Mouse (Mus musculus) telencephalon, adult 2 months (tissue): ENCODE results near the gene Mrpl37.

ENCODE experiments used
- DNase-seq: peaks from one replicate; pipeline ENCODE4 v3.0.0-alpha.2; 2011; ENCODE audit warnings: low read depth, low spot score

Gene Mrpl37

DNA sequence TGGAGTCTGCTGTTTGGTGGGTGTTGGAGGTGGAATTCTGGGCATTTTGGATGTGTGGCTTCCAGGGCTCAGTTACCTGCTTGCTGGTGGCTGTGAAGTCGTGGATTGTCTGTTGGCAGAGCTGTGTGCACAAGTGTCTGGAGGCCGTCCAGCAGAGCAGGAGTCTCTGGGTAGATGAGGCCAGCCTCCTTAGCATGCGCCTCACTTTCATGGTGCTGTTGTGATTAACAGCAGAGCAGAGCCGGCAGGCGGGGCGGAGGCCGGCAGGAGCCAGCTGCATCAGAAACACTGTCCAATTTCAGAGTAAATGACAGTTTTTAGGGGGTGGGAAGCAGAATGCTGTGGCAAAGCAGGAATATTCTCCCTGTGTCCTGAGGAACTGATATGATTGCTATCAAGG lies 47.6 kb downstream of the Mrpl37 start:
- DNase-seq, result peak; percentile 41

DNA sequence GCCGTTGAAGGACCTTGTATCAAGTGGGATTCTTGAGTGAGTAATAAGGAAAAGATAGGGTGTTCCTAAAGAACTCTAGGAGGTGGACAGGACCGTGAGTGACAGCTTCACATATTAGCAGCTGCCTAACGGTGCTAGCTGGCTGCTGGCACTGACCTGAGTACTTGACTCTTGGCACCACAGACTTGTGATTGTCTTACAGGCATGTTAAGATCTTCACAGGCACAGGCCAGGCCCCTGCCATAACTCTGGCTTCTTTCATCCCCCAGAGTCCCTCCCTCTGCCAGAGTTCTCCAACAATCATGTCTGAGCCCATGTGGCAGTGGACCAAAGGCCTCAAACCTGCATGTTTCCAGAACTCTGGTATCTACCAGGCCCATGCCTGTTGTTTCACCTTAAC lies 48.1 kb downstream of the Mrpl37 start:
- DNase-seq, result no peak

DNA sequence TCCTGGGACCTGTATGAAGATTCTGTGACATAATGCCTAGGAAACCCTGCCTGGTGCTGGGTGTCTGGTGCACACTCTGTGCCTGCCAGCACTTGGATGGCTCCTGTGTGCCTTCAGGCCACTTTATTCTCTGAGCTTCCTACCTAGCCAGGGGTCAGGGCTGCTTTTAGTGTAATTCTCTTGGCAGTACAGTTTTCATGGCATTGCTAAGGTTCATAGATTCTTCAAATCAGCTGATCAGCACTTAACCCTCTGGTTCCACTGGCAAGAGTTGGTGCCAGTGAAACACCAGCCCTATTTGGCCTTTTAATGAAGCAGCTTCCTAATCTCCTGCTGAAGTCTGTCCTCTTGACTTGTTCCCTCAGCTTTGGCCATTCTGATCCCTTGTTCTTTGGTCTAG lies 49.4 kb downstream of the Mrpl37 start:
- DNase-seq, result no peak

DNA sequence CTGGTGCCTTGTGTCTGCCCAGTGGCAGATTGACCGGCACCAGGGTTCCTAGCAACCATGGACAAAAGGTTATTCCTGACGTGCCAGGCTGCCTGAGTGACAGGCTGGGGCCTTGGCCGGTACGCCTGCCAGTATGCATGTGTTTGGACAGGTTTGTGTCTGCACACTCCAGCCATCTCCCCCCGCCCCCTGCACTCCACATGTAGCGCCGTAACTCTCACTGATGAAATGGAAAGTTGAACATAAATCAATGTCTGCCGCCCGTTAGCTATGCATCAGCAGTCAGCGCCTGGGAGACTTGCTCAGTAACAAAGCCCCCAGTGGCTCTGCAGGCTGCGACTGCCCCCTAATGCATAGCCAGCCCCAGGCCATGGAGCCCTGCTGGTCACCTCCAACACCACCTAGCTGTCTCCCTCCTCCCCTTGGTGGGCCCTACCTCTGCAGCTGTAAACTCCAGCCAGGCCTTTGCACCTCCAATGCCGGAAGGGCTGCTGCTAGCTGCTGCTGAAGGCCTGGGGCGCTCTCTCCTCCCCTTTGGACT lies 50.6 kb downstream of the Mrpl37 start:
- DNase-seq, result no peak

DNA sequence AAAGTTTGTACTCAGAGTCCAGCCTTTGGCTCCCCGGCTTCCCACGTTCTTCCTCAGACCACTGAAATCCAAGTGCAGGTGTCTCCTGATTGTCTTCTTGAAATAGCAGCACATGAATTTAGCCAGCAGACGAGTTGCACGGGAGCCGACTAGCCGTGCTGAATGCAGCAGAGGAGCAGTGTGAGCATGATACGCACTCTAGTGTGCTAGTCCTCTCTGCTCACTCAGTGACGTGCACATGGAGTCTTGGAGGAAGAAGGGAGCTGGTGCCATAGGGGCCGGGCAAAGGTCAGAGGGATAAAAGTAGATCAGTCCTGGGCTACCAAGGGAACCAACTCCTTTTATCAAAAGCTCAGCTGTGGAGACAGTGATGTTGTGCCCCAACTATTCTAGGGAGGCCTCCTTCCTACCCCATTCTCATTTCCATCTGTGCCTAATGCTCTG lies 52.8 kb downstream of the Mrpl37 start:
- no peak for DNase-seq

DNA sequence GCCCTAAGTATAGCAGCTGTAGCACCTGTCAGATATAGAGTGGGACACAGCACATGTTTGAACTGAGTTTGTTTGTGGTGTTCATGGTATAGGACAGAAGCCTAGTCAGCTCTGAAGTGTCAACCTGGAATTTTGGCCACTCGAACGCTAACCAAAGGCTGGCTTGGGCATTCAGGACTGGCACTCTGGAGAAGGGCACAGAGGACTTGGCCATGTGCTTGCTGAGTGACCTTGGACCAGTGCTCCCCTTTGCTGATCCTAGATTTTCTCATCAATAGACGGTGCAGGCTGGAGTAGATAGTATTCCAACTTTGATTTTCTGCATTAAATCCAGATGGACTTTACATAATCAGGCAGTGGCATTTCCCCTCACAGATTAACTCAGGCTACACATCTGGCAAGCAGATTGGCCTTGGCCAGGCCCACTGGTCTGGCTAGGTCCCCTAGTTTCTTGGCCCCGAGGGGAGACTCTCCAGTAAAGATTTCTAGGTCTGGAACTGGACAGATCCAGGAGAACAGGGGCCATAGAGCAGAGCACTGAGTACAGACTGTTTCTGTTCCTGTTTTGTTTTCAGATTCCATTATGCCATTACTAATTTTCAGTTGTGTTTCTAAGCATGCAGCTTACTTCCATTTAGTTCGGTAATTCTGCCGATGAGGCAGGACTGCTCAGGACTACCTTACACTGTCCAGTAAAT lies 53.4 kb downstream of the Mrpl37 start:
- DNase-seq, result no peak

DNA sequence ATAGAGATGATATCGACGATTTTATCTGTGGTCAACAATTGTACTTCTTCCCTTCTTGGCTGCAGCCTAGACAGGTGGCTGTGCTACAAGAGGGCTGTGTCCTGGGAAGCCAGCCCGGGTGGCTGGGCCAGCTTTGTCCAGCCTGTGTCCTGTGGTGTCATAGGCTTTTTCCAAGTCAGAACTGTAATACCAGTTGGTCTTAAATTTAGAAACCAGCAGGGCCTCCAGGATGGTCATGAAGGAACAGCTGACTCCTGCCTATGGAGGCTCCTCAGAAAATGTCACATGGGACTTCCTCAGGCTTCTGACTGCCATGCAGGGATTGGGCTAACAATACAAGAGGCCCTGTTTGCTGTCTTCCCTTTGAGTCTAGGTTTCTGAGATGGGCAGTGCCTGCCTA lies 54.1 kb downstream of the Mrpl37 start:
- DNase-seq, result no peak

DNA sequence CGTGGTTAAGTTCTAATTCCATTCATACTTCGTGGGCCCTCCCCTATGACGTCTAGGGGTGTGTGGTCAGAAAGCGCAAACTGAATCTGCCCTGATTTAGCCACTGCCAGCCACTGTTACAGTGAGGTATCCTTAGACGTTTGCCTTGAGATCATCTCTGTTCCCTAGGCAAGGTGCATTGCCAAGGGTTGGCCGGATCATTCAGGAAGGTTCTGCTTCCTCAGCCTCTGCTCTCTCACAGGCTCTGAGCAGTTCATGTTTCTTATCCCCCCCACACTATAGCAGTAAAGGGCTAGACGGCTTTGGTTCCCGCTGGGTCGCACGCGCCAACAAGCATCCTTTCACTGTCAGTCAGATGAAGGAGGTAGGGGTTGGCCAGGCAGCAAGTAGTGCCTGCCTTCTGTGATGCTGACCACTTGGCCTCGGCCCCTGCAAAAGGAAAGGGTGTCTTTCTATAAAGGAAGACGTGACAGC lies 54.6 kb downstream of the Mrpl37 start:
- no peak for DNase-seq

DNA sequence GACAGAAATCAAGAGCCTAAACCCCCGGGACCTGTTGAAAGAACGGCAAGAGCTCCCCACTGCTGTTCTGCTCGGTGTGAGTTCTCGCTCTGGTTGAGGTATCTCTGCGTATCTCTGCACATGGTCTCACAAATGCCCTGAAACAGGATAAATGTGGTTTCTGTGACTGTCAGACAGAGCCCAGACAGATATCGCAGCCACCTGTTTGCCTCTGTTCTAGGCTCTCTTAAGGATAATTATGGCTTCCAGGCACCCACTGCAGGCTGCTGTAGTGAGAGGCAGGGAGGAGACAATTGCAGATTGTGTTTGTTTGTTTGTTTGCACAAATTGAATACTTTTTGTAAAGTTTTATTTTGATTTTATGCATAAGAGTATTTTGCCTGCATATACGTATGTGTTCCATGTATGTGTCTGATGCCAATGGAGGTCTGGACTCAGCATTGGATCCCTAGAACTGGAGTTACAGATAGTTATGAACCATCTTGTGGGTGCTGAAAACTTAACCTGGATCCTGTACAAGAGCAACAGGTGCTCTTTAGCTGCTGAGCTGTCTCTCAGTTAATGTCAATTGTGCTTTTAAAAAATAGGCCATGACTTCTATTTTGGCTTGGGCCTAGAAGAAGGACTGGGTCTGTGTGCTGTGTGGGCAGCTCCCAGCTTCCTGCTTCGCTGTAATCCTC lies 55.2 kb downstream of the Mrpl37 start:
- DNase-seq, result no peak

DNA sequence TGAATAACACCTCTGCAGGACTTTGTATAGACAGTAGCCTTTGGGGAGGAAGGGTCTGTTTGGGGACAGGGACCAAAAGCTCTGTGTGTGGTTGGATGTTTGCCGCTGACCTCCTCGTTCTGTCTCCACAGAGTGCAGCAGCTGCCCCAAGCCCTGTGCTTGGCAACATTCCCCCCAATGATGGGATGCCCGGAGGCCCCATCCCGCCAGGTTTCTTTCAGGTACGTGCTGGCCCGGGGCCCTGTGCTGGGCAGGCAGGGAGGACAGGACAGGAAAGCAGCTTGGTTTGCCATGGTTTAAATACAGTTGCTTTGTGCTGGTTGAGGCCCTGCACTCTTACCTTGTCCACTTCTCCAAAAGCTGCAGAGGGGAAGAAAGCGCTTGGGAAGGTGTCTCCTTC lies 57.1 kb downstream of the Mrpl37 start:
- DNase-seq, result no peak

DNA sequence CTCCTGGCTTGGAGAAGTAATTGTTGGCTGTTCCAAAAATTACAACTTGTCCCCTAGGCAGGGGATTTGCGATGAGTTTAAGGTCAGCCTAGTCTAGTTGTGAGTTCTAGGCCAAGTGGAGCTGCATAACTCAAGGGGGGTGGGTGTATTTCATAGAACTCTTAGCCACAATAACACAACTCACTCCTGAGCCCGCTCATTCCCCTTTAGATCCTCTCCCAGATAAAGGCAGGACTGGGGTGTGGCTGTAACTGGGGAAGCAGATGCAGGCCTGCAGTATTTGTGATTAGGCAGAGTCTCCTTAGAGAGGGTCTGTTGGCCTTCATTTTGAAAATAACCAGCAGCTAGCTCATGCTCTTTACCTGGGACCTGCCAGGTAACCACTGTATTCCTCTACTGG lies 58.5 kb downstream of the Mrpl37 start:
- no peak for DNase-seq

DNA sequence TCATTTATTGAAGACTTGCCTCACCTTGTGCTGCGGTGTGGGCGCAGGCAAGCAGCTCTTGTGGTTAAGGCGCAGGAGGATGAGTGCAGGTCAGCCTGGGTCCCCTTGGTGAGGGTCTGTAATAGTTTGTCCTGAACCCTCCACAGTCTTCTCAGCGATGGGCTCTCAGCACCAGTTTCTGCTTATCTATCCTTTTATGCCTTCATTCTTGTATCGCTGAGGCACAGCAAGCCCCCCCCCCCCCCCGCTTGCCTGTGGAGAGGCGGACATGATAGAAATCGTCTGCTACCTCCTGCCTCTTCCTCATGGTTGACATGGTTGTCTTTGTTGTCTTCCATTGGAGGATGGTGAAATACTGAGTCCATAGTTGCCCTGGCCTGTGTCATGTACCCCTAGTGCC lies 59.3 kb downstream of the Mrpl37 start:
- no peak for DNase-seq

DNA sequence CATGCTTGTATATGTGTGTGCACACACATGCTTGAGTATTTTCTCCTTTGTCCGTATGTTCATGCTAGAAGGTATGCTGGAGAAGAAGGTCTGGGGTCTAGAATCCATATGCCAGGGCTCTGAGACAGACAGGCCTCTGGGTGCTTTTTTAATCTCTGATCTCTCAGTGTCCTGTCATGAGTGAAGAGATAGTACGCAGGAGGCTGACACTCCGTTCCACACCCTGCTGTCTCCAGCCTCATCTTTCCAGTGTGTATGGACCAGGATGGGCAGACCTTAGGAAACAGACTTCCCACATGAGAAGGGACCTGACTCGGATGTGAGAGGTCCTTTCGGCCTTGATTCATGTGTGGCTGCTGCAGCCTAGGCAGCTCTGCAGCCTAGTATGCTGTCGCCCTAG lies 59.9 kb downstream of the Mrpl37 start:
- no peak for DNase-seq

DNA sequence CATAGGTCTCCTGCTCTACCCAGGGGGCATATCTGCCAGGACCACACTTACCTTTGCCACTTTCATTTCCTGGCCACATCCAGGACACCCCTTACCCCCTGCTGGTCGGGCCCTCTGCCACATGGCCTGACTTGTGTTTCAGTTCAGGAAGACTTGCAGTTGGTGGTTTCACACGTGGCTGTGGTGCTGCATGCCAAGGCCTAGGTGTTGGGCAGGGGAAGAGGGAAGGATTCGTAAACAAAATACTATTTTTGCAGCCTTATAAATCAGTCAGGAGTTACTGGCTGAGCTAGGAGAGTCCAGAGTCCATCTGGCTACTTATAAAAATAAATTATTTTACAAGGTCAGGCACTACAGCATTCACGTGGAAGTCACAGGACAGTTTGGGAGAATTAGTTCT lies 60.4 kb downstream of the Mrpl37 start:
- no peak for DNase-seq
